Mouse (Mus musculus): ENCODE measurements around the gene 2810408A11Rik. TPM values are rescaled to one million over a fixed set of nuclear protein-coding genes. Genes with fewer than 3 reads are reported as not detected.

2810408A11Rik gene
- polyA plus RNA-seq (2014; fragmentation: Illumina TruSeq; extraction: RNeasy Lipid Tissue Mini Kit (QIAGEN cat#74804); ENCODE audit: low read depth, low replicate concordance): 14.3 TPM

GRCm38 (mm10) chr11:69900471-69901405, at the start of gene 2810408A11Rik, which contains the start of gene Neurl4:
2810408A11Rik (minus strand) TSS chr11:69900987.
Neurl4 (plus strand) TSS chr11:69901072.

GRCm38 (mm10) chr11:69948066-69948762, 47.4 kb upstream of the 2810408A11Rik start, which contains the start of gene Slc2a4:
Slc2a4 (minus strand) TSS chr11:69948188.

GRCm38 (mm10) chr11:69935137-69935879, 34.5 kb upstream of the 2810408A11Rik start, which contains the start of gene Ybx2:
Ybx2 (plus strand) TSS chr11:69935796.

GRCm38 (mm10) chr11:69921114-69922011, 20.6 kb upstream of the 2810408A11Rik start, which contains the start of gene Eif5a:
Eif5a (minus strand) TSS chr11:69921958.

GRCm38 (mm10) chr11:69913554-69914371, 13.0 kb upstream of the 2810408A11Rik start, which contains the start of gene Gps2:
Gps2 (plus strand) TSS chr11:69913888.

GRCm38 (mm10) chr11:69895291-69895690, 5.5 kb downstream of the 2810408A11Rik start, which contains the start of gene Acap1:
Acap1 (minus strand) TSS chr11:69895539.

GRCm38 (mm10) chr11:69880853-69881603, 19.8 kb downstream of the 2810408A11Rik start, which contains the start of gene Kctd11:
Kctd11 (minus strand) TSS chr11:69881406.

GRCm38 (mm10) chr11:69877878-69878277, 22.9 kb downstream of the 2810408A11Rik start, which contains the start of gene Tmem95:
Tmem95 (minus strand) TSS chr11:69878018.

GRCm38 (mm10) chr11:69858113-69858998, 42.4 kb downstream of the 2810408A11Rik start, which contains the start of gene Tnk1:
Tnk1 (minus strand) TSS chr11:69858730.

Other genes with a start within 250 kb of the 2810408A11Rik start
- 0.92 TPM for gene Sox15, start 245.7 kb downstream of the 2810408A11Rik start, polyA plus RNA-seq (2014; fragmentation: Illumina TruSeq; extraction: RNeasy Lipid Tissue Mini Kit (QIAGEN cat#74804); ENCODE audit: low read depth, low replicate concordance)
- 89.0 TPM for gene Mpdu1, start 238.3 kb downstream of the 2810408A11Rik start, polyA plus RNA-seq (2014; fragmentation: Illumina TruSeq; extraction: RNeasy Lipid Tissue Mini Kit (QIAGEN cat#74804); ENCODE audit: low read depth, low replicate concordance)
- gene Cd68, start 234.8 kb downstream of the 2810408A11Rik start, polyA plus RNA-seq (2014; fragmentation: Illumina TruSeq; extraction: RNeasy Lipid Tissue Mini Kit (QIAGEN cat#74804); ENCODE audit: low read depth, low replicate concordance): 45.6 TPM
- 395 TPM for gene Eif4a1, start 228.6 kb downstream of the 2810408A11Rik start, polyA plus RNA-seq (2014; fragmentation: Illumina TruSeq; extraction: RNeasy Lipid Tissue Mini Kit (QIAGEN cat#74804); ENCODE audit: low read depth, low replicate concordance)
- 67.4 TPM for gene Senp3, start 218.9 kb downstream of the 2810408A11Rik start, polyA plus RNA-seq (2014; fragmentation: Illumina TruSeq; extraction: RNeasy Lipid Tissue Mini Kit (QIAGEN cat#74804); ENCODE audit: low read depth, low replicate concordance)
- 5.4 TPM for gene Tnfsf13, start 215.2 kb downstream of the 2810408A11Rik start, polyA plus RNA-seq (2014; fragmentation: Illumina TruSeq; extraction: RNeasy Lipid Tissue Mini Kit (QIAGEN cat#74804); ENCODE audit: low read depth, low replicate concordance)
- gene Tnfsf12, start 205.1 kb downstream of the 2810408A11Rik start, polyA plus RNA-seq (2014; fragmentation: Illumina TruSeq; extraction: RNeasy Lipid Tissue Mini Kit (QIAGEN cat#74804); ENCODE audit: low read depth, low replicate concordance): 19.2 TPM
- 8.1 TPM for gene Tnfsfm13, start 204.9 kb downstream of the 2810408A11Rik start, polyA plus RNA-seq (2014; fragmentation: Illumina TruSeq; extraction: RNeasy Lipid Tissue Mini Kit (QIAGEN cat#74804); ENCODE audit: low read depth, low replicate concordance)
- 43.9 TPM for gene Polr2a, start 142.3 kb downstream of the 2810408A11Rik start, polyA plus RNA-seq (2014; fragmentation: Illumina TruSeq; extraction: RNeasy Lipid Tissue Mini Kit (QIAGEN cat#74804); ENCODE audit: low read depth, low replicate concordance)
- gene Slc35g3, start 139.0 kb downstream of the 2810408A11Rik start, polyA plus RNA-seq (2014; fragmentation: Illumina TruSeq; extraction: RNeasy Lipid Tissue Mini Kit (QIAGEN cat#74804); ENCODE audit: low read depth, low replicate concordance): 1.5 TPM
- 28.9 TPM for gene Zbtb4, start 135.1 kb downstream of the 2810408A11Rik start, polyA plus RNA-seq (2014; fragmentation: Illumina TruSeq; extraction: RNeasy Lipid Tissue Mini Kit (QIAGEN cat#74804); ENCODE audit: low read depth, low replicate concordance)
- gene Chrnb1, start 105.0 kb downstream of the 2810408A11Rik start, polyA plus RNA-seq (2014; fragmentation: Illumina TruSeq; extraction: RNeasy Lipid Tissue Mini Kit (QIAGEN cat#74804); ENCODE audit: low read depth, low replicate concordance): 8.3 TPM
- gene Fgf11, start 99.1 kb downstream of the 2810408A11Rik start, polyA plus RNA-seq (2014; fragmentation: Illumina TruSeq; extraction: RNeasy Lipid Tissue Mini Kit (QIAGEN cat#74804); ENCODE audit: low read depth, low replicate concordance): 8.7 TPM
- gene Tmem102, start 95.4 kb downstream of the 2810408A11Rik start, polyA plus RNA-seq (2014; fragmentation: Illumina TruSeq; extraction: RNeasy Lipid Tissue Mini Kit (QIAGEN cat#74804); ENCODE audit: low read depth, low replicate concordance): 13.6 TPM
- gene Gm39566, start 85.7 kb downstream of the 2810408A11Rik start, polyA plus RNA-seq (2014; fragmentation: Illumina TruSeq; extraction: RNeasy Lipid Tissue Mini Kit (QIAGEN cat#74804); ENCODE audit: low read depth, low replicate concordance): 2.2 TPM
- gene Spem2, start 82.5 kb downstream of the 2810408A11Rik start, polyA plus RNA-seq (2014; fragmentation: Illumina TruSeq; extraction: RNeasy Lipid Tissue Mini Kit (QIAGEN cat#74804); ENCODE audit: low read depth, low replicate concordance): 14.1 TPM
- 23.3 TPM for gene Spem1, start 78.8 kb downstream of the 2810408A11Rik start, polyA plus RNA-seq (2014; fragmentation: Illumina TruSeq; extraction: RNeasy Lipid Tissue Mini Kit (QIAGEN cat#74804); ENCODE audit: low read depth, low replicate concordance)
- 19.0 TPM for gene Nlgn2, start 63.2 kb downstream of the 2810408A11Rik start, polyA plus RNA-seq (2014; fragmentation: Illumina TruSeq; extraction: RNeasy Lipid Tissue Mini Kit (QIAGEN cat#74804); ENCODE audit: low read depth, low replicate concordance)
- gene Tmem256, start 62.5 kb downstream of the 2810408A11Rik start, polyA plus RNA-seq (2014; fragmentation: Illumina TruSeq; extraction: RNeasy Lipid Tissue Mini Kit (QIAGEN cat#74804); ENCODE audit: low read depth, low replicate concordance): 183 TPM
- gene Plscr3, start 54.6 kb downstream of the 2810408A11Rik start, polyA plus RNA-seq (2014; fragmentation: Illumina TruSeq; extraction: RNeasy Lipid Tissue Mini Kit (QIAGEN cat#74804); ENCODE audit: low read depth, low replicate concordance): 31.1 TPM
- 23.7 TPM for gene Tnk1, start 42.3 kb downstream of the 2810408A11Rik start, polyA plus RNA-seq (2014; fragmentation: Illumina TruSeq; extraction: RNeasy Lipid Tissue Mini Kit (QIAGEN cat#74804); ENCODE audit: low read depth, low replicate concordance)
- not detected for gene Tmem95, start 23.0 kb downstream of the 2810408A11Rik start, polyA plus RNA-seq (2014; fragmentation: Illumina TruSeq; extraction: RNeasy Lipid Tissue Mini Kit (QIAGEN cat#74804); ENCODE audit: low read depth, low replicate concordance)
- gene Kctd11, start 19.6 kb downstream of the 2810408A11Rik start, polyA plus RNA-seq (2014; fragmentation: Illumina TruSeq; extraction: RNeasy Lipid Tissue Mini Kit (QIAGEN cat#74804); ENCODE audit: low read depth, low replicate concordance): 9.4 TPM
- gene Acap1, start 5.4 kb downstream of the 2810408A11Rik start, polyA plus RNA-seq (2014; fragmentation: Illumina TruSeq; extraction: RNeasy Lipid Tissue Mini Kit (QIAGEN cat#74804); ENCODE audit: low read depth, low replicate concordance): 43.9 TPM
- gene Neurl4, start 85 bp upstream of the 2810408A11Rik start, polyA plus RNA-seq (2014; fragmentation: Illumina TruSeq; extraction: RNeasy Lipid Tissue Mini Kit (QIAGEN cat#74804); ENCODE audit: low read depth, low replicate concordance): 35.5 TPM
- 47.7 TPM for gene Gps2, start 12.9 kb upstream of the 2810408A11Rik start, polyA plus RNA-seq (2014; fragmentation: Illumina TruSeq; extraction: RNeasy Lipid Tissue Mini Kit (QIAGEN cat#74804); ENCODE audit: low read depth, low replicate concordance)
- 484 TPM for gene Eif5a, start 21.0 kb upstream of the 2810408A11Rik start, polyA plus RNA-seq (2014; fragmentation: Illumina TruSeq; extraction: RNeasy Lipid Tissue Mini Kit (QIAGEN cat#74804); ENCODE audit: low read depth, low replicate concordance)
- 58.7 TPM for gene Ybx2, start 34.8 kb upstream of the 2810408A11Rik start, polyA plus RNA-seq (2014; fragmentation: Illumina TruSeq; extraction: RNeasy Lipid Tissue Mini Kit (QIAGEN cat#74804); ENCODE audit: low read depth, low replicate concordance)
- 63.7 TPM for gene Slc2a4, start 47.2 kb upstream of the 2810408A11Rik start, polyA plus RNA-seq (2014; fragmentation: Illumina TruSeq; extraction: RNeasy Lipid Tissue Mini Kit (QIAGEN cat#74804); ENCODE audit: low read depth, low replicate concordance)
- gene Cldn7, start 63.8 kb upstream of the 2810408A11Rik start, polyA plus RNA-seq (2014; fragmentation: Illumina TruSeq; extraction: RNeasy Lipid Tissue Mini Kit (QIAGEN cat#74804); ENCODE audit: low read depth, low replicate concordance): 115 TPM
- gene Ctdnep1, start 80.2 kb upstream of the 2810408A11Rik start, polyA plus RNA-seq (2014; fragmentation: Illumina TruSeq; extraction: RNeasy Lipid Tissue Mini Kit (QIAGEN cat#74804); ENCODE audit: low read depth, low replicate concordance): 98.8 TPM
- gene Elp5, start 81.5 kb upstream of the 2810408A11Rik start, polyA plus RNA-seq (2014; fragmentation: Illumina TruSeq; extraction: RNeasy Lipid Tissue Mini Kit (QIAGEN cat#74804); ENCODE audit: low read depth, low replicate concordance): 43.3 TPM
- gene Gabarap, start 90.2 kb upstream of the 2810408A11Rik start, polyA plus RNA-seq (2014; fragmentation: Illumina TruSeq; extraction: RNeasy Lipid Tissue Mini Kit (QIAGEN cat#74804); ENCODE audit: low read depth, low replicate concordance): 520 TPM
- 39.7 TPM for gene Phf23, start 94.8 kb upstream of the 2810408A11Rik start, polyA plus RNA-seq (2014; fragmentation: Illumina TruSeq; extraction: RNeasy Lipid Tissue Mini Kit (QIAGEN cat#74804); ENCODE audit: low read depth, low replicate concordance)
- 20.8 TPM for gene Dvl2, start 99.6 kb upstream of the 2810408A11Rik start, polyA plus RNA-seq (2014; fragmentation: Illumina TruSeq; extraction: RNeasy Lipid Tissue Mini Kit (QIAGEN cat#74804); ENCODE audit: low read depth, low replicate concordance)
- gene Acadvl, start 114.4 kb upstream of the 2810408A11Rik start, polyA plus RNA-seq (2014; fragmentation: Illumina TruSeq; extraction: RNeasy Lipid Tissue Mini Kit (QIAGEN cat#74804); ENCODE audit: low read depth, low replicate concordance): 83.9 TPM
- 12.7 TPM for gene Dlg4, start 116.0 kb upstream of the 2810408A11Rik start, polyA plus RNA-seq (2014; fragmentation: Illumina TruSeq; extraction: RNeasy Lipid Tissue Mini Kit (QIAGEN cat#74804); ENCODE audit: low read depth, low replicate concordance)
- not detected for gene Asgr1, start 153.1 kb upstream of the 2810408A11Rik start, polyA plus RNA-seq (2014; fragmentation: Illumina TruSeq; extraction: RNeasy Lipid Tissue Mini Kit (QIAGEN cat#74804); ENCODE audit: low read depth, low replicate concordance)
- gene Asgr2, start 191.7 kb upstream of the 2810408A11Rik start, polyA plus RNA-seq (2014; fragmentation: Illumina TruSeq; extraction: RNeasy Lipid Tissue Mini Kit (QIAGEN cat#74804); ENCODE audit: low read depth, low replicate concordance): 0.94 TPM
- 26.2 TPM for gene Mgl2, start 229.3 kb upstream of the 2810408A11Rik start, polyA plus RNA-seq (2014; fragmentation: Illumina TruSeq; extraction: RNeasy Lipid Tissue Mini Kit (QIAGEN cat#74804); ENCODE audit: low read depth, low replicate concordance)

Data from adipose tissue, adult 10 weeks (tissue).